Mouse (Mus musculus): Measurements from ENCODE around the gene Serinc4.

Gene Serinc4

DNA sequence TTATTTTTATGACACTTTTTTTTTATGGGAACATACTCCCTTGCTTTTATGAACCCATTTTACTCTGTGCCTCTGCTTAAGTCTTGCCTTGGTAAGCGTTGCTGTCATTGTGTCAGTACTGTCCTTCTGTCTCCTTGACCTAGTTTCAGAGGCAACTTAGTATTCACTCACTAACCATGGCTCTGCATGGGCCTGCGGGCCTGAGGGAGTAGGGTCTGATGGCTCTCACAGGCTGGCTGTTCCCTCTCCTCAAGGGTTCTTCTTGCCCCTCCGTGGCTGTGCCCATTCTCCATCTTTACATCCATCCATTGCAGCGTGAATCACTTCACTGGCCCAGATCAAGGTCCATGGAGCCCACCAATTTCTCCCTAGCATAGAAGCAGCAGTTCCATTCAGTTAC is 10.1 kb downstream of the Serinc4 start:
- DNase-seq = no peak

DNA sequence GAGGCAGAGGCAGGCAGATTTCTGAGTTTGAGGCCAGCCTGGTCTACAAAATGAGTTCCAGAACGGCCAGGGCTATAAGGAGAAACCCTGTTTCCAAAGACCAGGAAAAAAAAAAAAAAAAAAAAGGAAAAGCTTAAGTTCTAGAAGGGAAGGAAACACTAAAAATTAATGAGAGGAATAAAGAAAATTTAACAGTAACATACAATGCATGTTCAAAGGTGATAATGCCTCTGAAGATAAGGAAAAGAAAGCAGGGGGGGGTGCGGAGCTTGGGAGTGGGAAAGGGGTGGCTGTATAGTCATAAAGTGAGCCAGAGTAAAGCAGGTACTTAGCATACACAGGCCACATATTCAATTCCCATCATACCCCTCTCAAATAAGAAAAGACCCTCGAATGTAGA is 11.5 kb downstream of the Serinc4 start:
- no peak for DNase-seq

DNA sequence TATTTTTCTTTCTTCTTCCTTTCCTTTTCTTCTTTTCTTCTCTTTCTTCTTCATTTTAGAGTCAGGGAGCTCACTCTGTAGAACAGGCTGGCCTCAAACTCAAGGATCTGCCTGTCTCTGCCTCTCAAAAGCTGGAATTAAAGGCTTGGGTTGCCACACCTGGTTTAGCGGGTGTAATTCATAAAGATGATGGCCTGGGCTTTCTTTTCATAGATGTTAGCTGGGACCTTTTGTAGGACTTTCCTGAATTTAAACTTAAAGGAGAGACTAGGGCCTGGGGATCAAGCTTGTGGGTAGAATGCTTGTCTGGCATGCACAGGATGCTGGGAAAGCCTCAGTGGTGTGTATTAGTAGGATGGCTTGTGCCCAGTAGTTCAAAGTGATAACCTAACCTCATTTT is 12.4 kb downstream of the Serinc4 start, which contains the start of gene Ell3:
TSS of gene Ell3 (minus strand) at position 101 of the 400 bp plus-strand sequence.
- DNase-seq = no peak

DNA sequence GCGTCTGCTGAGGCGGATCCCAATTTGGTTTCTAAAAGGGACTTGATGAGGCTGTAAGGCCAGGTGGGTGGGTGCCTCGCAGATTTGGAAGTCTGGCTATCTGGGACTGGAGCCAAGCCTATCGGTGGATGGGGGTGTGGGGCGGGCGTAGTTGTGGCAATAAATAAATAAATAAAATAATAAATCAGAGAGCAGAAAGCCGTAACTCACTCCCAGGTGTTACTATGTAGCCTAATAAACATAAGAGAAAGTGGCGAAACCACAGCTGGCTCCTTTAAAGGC is 13.6 kb downstream of the Serinc4 start:
- DNase-seq = no peak

DNA sequence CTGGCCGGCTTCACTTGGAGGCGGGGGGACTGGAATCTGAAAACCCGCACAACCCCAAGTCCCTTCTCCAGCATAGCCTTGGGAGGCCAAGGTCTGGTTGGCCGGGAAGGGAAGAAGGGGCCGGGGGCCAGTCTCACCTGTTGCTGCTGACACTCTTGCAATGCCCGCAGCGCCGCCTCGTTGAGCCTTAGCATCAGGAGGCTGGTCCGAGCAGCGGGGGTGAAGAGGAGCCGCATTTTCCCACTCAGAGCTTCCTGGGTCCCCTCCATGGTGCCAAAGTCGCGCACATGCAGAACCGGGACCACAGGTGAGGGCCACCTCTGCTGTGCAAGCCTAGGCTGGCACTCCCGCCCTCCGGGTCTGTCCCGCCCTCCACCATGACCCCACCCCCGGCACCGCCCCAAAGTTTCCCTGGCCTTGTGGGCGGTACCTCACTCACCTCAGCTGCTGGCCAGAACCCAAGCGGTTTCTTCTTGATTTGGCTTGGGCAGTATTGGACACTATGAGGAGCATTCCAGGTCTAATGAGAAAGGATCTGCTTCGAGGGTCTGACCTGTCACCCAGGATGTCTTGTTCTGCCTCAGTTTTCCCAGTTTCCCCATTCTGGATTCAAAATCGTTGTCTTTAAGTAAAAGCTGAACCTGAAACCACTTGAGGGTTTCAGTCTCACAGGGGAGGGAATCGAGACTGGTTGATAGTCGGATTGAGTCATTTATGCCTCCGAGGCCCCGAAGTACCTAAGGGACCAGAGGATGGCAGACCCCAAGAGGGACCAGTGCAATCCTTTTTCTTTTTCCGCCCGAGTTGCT is 14.1 kb downstream of the Serinc4 start:
- DNase-seq = peak; percentile 47

DNA sequence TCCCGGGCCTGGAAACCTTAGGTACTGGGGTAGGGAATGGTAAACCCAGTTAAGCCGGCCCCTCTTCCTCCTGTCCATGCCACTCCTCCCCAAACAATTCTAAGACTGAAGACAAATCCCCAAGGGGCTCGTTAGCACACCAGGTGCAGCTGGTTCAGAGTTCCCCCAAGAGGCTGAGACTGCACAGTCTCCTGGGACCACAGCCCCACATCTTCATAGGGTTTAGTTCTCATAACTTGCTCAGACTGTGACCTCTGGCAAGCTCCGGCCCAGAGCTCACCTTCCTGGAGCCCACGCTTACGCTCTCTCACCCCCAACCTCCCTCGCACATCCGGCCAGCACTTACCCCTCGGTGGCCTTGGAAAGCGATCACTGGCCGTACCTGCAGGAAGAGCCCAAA is 14.8 kb downstream of the Serinc4 start:
- DNase-seq = no peak

DNA sequence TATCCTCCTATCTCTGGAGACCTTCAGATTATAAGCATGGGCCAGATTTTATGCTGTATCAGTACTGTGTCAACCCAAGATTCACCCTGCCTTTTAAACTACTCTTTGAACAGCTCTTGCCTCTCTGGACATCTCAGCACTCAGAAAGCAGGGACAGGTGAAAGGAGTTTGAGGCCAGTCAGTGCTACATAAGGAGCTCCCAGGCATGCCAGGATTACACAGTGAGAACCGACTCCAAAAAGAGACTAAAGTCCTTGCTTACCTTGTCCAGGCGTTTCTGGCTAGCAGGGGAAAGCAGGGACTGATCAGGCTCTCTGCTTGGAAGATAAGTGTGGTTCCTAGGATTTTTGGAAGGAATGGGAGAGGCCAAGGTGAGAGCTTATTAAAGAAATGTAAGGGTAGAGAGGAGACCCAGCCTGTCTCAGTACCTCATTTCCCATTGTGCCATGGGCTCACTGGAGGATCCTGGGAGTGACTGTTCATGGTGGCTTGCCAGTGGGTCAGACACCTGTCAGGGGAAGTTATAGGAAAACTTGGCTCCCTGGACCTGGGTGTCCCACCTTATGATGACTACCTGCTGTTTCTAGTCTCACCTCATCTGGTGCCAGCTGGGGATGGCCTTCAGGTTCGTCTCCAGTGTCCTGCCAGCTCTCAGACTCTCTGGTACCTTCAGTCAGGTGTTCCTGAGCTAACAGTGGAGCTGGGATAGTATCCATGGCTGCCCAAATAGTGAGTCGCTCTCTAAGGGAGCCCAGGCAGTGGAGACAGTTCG is 15.6 kb downstream of the Serinc4 start:
- no peak for DNase-seq

DNA sequence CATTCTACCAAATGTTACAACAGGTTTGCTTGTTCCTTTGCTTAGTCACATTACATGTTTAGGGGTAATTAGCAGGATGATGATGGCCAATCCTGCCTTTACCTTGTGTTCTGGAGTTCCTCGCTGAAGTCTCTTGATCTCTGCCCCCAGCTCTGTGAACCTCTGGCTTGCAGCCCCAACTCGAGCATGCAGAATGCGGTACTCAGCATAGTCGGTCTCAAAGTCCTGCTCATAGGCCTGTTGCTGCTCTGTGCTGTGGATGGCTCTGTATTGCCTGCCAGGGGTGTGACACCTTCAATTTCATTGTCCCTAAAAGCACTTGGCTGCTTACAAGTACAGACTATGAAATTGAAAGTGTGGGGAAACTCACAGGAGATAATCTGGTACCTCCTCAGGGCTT is 16.8 kb downstream of the Serinc4 start:
- DNase-seq = no peak

DNA sequence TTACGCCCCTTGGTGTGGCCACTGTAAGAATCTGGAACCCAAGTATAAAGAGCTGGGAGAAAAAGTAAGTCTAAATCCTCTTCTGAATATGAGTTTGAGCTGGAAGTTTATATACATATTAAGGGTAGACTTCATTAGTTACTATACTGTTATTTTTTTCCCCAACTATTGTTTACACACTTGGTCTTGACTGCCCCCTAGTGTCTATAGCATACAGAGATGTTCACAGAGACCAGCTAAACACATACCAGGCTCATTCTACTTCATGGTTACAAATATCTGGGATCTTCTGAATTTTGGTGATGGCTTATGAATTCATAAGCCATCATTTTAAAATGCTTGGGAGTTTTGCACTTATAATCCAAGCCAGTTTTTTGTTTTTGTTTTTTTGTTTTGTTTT is 21.7 kb downstream of the Serinc4 start:
- DNase-seq = no peak

DNA sequence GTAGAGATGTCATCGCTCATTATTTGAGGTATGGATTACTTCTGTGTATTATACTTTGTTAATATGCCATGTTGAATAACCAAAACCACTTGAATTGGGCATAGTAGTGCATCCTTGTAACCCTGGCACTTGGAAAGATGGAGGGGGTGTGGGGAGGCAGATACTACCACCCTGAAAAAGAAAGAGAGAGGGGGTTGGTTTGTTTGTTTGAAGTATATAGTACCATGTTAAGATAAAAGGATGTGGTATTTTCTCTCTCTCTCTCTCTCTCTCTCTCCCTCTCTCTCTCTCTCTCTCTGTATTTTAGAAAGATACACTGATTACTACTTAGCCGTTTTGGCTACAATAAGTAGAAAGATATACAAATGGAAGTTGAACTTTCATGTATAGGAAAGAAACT is 30.7 kb downstream of the Serinc4 start:
- DNase-seq = no peak

DNA sequence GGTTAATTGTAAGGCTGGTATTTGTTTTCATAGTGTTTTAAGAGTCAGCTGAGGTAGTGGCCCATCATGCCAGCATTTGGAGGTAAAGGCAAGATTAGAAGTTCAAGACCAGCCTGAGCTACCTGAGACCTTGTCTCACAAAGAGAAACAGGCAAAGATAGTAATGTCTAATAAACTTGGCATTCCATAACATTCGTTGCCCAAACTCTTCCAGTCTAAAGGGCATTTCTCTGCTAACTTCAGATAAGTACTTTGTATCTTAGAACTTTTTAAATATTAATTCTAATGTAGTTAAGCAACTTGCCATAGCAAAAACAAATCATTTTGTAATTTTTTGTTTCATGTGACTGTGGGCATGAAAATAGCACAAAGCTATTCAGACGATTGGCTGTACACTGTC is 33.4 kb downstream of the Serinc4 start:
- no peak for DNase-seq

DNA sequence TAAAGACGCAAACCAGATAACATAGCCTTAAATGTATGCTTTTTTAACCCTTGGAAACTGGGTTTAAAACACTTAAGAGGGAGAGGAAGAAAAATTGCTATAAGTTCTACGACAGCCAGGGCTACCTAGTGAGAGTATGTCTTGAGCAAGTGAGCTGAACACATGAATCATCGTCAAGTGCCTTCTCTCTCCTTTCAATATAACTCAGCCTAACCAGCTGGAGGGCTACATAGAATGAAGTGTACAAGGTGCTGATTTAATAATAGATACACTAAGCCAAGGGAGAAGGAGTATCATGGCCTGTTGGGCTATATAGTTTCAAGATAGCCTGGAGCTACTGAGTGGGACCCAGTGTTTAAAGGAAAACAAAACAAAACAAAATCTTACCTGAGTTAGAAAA is 38.1 kb downstream of the Serinc4 start:
- DNase-seq = no peak

DNA sequence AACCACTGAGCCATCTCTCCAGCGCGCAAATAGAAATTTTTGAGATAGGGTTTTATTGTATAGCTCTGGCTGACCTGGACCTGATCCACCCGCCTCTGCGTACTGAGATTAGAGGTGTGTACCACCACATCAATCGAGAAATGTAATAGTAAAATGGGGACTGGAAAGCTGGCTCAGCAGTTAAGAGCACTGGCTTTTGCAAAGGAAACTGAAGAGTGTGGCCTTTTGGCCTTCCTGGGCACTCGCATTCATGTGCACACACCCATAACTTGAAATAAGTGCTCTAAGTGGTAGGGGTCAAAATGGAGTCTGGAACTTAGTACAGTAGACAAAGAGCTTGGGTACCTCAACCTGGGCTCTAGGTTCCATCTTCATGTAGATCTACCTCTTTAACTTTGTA is 40.2 kb downstream of the Serinc4 start:
- no peak for DNase-seq

DNA sequence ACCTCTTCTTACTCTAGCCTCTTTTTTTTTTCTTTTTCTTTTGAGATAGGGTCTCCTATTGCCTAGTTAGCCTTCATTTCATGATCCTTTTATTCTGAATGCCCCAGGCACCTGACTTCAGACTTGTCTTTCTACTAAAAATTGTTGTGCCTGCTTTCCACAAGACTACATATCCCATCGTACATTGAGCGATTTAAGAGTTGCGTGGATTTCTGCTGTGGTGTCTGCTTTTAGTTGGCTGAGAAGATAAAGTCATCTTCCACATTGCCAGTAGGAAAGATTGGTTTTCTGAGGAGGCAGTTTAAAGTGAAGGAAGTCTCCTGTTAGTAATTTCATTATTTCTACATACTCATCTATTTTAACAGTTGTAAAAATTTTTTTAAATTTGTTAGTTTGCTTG is 41.0 kb downstream of the Serinc4 start:
- DNase-seq = no peak

DNA sequence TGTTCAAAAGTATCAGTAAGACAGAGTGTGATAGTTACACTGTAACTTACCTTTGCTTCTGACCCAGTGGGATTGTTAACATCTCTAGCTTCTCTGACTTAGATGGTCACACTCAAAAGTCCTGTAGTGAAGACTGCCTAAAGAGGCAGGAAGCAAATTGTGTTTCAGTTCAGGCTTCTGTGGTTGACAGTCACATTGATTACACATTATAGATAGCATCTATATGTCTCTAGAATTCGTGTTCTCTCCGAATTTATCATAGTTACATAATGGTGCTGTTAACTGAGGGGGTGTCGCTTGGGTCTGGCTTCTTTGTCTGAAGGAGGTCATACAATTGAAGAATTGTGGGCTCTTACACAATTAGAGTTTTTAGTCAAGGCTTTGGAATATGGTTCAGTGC is 41.5 kb downstream of the Serinc4 start:
- no peak for DNase-seq

DNA sequence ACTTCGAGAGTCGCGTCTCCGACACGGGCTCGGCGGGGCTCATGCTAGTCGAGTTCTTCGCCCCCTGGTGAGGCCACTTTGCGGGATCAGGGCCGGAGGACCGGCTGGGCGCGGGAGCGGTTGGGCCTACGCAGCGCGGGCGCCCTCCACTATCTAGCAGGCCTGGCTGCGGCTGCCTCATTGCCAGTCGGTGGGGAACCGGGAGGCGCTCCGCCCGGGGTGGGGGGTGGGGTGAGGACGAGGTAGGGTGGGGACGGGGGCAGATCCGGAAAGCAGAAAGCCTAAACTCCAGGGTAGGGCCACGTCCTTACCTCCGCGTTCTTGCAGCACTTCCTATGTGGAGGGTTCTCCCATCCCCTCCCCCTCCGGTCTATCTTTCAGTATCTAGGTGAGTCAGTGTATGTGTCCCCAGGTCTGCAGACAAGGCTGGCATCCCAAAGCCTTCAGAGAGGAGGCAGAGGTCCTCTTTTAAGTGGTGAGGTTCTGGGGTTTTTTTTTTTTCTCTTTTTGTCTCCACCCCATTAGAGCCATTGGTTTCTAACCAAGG is 42.4 kb downstream of the Serinc4 start:
- no peak for DNase-seq

DNA sequence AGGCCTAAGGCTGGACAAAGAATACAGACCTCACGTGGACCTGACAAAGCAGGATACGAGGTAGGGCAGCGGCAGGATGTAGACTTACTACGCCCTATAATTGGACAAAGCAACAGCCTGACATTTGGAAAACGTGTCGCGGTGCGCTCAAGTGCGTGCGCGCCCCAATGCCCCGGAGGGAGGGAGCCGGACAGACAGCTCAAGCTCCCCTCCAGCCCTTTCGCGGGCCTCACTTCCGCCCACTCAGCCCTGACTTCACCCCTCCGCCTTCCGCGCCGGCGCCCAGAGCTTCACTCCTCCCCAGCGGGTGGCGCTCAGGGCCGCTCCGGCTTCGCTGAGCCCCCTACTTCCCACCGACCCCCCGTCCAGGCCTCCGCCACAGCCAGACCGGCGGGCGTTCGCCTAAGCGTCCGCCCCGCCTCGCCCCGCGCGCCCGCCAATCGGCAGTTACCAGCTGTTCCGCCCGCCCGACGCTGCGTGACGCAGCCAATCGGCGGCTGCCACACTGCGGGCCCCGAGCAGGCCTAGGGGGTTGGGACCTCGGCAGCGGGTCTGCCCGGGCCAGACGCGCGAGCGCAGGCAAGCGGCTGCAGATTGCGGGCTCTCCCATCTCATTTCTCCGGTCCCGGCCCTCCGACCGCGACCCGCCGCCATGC is 43.1 kb downstream of the Serinc4 start, which contains the start of the genes Pdia3 and Catsper2:
TSS of gene Pdia3 (plus strand) at position 389 of the 656 bp plus-strand sequence.
TSS of gene Catsper2 (minus strand) at position 406 of the 656 bp plus-strand sequence.
- peak; percentile 91 for DNase-seq

DNA sequence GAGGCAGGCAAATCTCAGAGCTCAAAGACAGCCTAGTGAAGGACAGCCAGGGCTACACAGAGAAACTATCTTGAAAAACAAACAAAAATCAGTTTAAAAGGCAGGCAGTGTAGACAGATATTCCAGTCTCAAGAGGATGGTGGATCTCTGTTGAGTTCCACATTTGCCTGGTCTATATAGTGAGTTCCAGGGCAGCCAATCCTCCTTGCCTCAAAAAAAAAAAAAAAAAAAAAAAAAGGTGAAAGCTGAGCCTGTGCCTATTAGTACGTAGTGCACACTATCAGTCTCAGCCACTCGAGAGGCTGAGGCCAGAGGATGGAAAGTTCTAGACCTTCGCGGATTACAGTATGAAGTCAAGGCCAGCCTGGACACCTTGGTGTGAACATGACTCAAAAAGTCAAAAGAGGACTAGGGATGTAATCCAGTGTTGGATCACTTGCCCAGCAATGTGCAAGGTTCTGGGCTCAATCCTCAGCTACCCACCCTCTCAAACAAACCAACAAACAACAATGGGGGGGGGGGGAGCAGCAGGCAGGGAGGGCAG is 43.7 kb downstream of the Serinc4 start:
- DNase-seq = no peak

DNA sequence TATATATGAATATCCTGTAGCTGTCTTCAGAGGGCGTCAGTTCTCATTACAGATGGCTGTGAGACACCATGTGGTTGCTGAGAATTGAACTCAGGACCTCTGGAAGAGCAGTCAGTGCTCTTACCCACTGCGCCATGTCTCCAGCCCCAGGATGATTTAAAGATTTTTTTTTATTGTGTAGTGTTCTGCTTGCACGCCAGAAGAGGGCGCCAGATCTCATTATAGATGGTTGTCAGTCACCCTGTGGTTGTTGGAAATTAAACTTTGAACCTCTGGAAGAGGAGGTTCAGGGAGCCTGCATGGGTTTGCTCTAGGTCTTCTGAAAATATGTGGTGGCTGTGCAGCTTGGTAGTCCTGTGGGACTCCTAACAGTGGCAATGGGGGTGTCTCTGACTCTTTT is 48.4 kb downstream of the Serinc4 start:
- no peak for DNase-seq

DNA sequence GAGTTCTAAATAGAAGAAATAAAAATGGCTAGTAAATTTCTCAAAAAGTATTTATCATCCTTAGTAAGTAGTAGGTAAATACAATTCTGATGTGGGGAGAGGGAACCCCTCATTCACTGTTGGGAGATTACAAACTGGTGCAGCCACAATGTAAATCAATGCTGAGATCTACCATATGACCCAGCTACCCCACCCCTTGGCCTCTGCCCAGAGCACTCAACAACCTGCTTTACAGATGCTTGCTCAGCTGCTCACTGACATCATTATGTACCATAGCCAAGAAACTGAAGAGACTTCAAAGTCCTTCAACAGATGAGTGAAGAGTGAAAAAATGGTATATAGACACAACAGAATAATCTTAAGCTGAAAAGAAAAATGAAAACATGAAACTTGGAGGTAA is 53.3 kb downstream of the Serinc4 start:
- no peak for DNase-seq

DNA sequence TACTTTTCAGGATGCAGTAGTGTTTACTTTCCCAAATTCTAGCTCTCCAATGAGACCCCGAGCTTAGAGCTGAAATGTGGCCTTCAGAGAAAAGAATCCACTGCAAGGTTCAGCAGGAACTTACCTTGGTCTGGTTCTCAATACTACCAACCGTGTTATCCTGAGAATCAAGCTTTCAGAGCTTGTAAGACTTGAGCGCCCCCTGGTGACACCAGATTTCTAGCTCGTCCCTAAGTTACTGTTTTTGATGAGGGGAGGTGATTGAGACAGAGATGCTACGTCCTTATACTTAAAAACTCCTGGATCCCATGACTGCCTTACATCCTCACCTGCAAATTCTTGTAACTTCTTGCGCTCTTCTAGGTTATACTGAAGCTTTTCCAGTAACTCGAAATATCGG is 60.0 kb downstream of the Serinc4 start:
- DNase-seq = peak; percentile 83

Data from cerebellum, adult 11 months (tissue).